Mouse (Mus musculus) MEL (cell line): ENCODE data around the gene Samd3.

ENCODE experiments used
- CTCF ChIP-seq, 3 experiments: IDR thresholded peaks in 2 of 3; conservative IDR thresholded peaks in 1 of 3; 2 replicates each; pipeline ENCODE4 v1.5.1; 2011 to 2012; ENCODE audit warnings: low read length in 3 of 3, low read depth in 2 of 3, mild to moderate bottlenecking in 2 of 3, improper control_type of control experiment in 1 of 3, inconsistent platforms in 1 of 3, mixed read lengths in 1 of 3, moderate library complexity in 1 of 3; ENCODE audit not compliant: control insufficient read depth in 1 of 3, insufficient read depth in 1 of 3, poor library complexity in 1 of 3, severe bottlenecking in 1 of 3
- ETS1 ChIP-seq: IDR thresholded peaks from 2 replicates; pipeline ENCODE4 v1.6.1; 2012; ENCODE audit warnings: low read depth, mild to moderate bottlenecking, inconsistent platforms, low read length, improper control_type of control experiment, moderate library complexity
- GATA1 ChIP-seq: IDR thresholded peaks from 2 replicates; pipeline ENCODE4 v1.6.1; 2011; ENCODE audit warnings: low read depth, low read length, improper control_type of control experiment
- MXI1 ChIP-seq: IDR thresholded peaks from 2 replicates; pipeline ENCODE4 v1.6.1; 2011; ENCODE audit warnings: mild to moderate bottlenecking, low read depth, low read length, improper control_type of control experiment
- SMC3 ChIP-seq: IDR thresholded peaks from 2 replicates; pipeline ENCODE4 v1.6.1; 2011; ENCODE audit warnings: low read depth, low read length, improper control_type of control experiment

- no peak for TF ChIP-seq GATA1
- no peak for TF ChIP-seq CTCF (IDR thresholded peaks at IDR 0.05 in 2 of 3, conservative IDR thresholded peaks at IDR 0.05 in 1 of 3; ENCODE audit: control insufficient read depth in 1 of 3, insufficient read depth in 1 of 3, low read depth in 2 of 3, low read length in 3 of 3, poor library complexity in 1 of 3, severe bottlenecking in 1 of 3)
- TF ChIP-seq ETS1: no peak
- TF ChIP-seq SMC3: no peak
- no peak for TF ChIP-seq MXI1
These were observed 72.8 kb downstream of the Samd3 start for GRCm38 (mm10) chr10:26302336-26302735.
